Mouse (Mus musculus): Measurements from ENCODE around the gene Eps15.
"Not testable (repeated sequence)": the region's sequence is repeated elsewhere in the genome, so short reads cannot be mapped to it uniquely, and the experiment has no call there.

Eps15 gene

GRCm38 (mm10) chr4:109401176-109401689 lies 121.2 kb downstream of the Eps15 start:
- DNase-seq (ENCODE audit: low spot score) = no peak

DNA sequence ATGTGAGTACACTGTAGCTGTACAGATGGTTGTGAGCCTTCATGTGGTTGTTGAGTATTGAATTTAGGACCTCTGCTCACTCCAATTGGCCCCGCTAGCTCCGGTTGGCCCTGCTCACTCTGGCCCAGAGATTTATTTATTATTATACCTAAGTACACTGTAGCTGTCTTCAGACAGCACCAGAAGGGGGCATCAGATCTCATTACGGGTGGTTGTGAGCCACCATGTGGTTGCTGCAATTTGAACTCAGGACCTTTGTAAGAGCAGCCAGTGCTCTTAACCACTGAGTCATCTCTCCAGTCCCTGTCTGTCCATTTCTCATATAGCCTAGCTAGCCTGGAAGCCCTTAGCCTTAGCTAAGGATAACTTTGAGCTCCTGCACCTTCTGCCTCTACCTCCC lies 124.8 kb downstream of the Eps15 start:
- not testable (repeated sequence) for DNase-seq (ENCODE audit: low spot score)

- DNase-seq (ENCODE audit: low spot score) = no peak
These were observed 125.3 kb downstream of the Eps15 start for GRCm38 (mm10) chr4:109405415-109405814.

DNA sequence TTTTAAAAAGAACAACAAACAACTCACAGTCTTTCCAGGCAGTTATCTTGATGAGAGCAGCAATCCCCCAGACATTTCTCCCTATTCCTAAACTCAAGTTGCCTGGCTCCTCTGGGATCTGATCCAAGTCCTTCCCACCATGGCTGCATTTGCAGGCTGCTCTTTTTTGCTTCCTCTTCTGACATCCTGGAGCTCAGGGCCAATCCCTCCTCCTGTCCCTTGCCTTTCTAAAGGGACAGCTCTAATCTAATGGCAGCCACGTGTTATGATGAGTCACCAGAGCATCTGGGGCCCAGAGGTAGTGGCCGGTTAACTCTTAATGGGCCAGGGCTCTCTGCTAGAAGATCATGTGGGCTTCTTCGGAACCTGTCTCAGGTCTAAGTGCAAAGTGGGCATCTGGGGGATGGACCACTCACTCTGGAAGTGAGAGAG lies 126.0 kb downstream of the Eps15 start:
- DNase-seq (ENCODE audit: low spot score) = peak; percentile 72

- peak; percentile 68 for DNase-seq (ENCODE audit: low spot score)
These were observed 126.6 kb downstream of the Eps15 start, which contains the start of gene Ttc39a for GRCm38 (mm10) chr4:109406486-109407175. TSS of gene Ttc39a (plus strand) at chr4:109406623.

DNA sequence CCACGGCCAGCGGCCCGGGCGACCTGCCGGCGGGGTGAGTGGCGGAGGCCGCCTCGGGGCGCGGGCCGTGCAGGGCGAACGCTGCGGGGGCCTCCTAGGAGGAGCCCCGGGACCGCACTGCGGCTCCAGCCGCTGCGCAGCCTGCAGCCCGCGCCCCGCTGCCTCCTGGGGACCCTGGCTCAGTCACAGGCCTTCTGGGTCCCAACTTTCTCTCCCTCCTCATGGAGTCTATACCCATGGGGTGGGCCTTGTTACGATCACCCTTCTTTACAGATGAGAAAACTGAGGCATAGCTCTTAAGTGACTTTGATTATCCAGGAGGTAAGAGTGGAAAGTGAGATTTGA lies 127.1 kb downstream of the Eps15 start:
- DNase-seq (ENCODE audit: low spot score) = no peak

DNA sequence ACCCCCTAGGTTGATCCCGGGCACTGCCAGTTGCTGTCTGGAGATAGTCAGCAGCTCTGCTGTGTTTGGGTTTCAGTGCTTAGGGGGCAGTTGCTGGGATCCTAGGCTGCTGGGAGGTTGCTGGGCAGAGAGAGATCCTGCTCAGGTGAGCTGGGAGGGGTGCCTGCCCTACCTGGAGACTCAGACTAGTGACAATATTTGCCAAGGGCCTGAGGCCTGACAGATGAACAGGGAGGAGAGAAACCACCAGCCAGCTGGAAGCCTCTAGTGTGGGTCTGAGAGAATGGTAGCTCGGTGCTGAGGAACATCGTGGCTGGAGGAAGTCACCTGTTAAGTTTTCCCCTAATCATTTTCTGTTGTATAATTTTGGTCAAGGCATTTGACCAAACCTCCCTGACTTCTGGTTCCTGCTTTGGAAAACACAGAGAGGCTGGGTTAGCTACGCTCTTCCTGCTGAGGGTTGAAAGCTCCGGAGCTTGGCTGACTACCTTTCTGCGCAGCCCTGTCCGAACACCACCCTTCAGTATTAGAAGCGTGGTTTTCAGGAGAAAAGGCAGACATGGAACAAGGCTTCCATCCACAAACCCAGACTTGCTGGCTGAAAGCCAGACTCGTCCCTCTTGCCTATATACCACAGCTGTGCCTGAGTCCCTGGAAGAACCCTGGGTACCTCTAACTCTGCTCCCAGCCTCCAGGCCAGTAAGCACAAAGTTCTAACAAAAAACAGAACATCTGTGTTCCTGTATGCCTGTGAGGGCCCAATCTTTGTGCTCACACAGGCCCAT lies 127.8 kb downstream of the Eps15 start:
- no peak for DNase-seq (ENCODE audit: low spot score)

DNA sequence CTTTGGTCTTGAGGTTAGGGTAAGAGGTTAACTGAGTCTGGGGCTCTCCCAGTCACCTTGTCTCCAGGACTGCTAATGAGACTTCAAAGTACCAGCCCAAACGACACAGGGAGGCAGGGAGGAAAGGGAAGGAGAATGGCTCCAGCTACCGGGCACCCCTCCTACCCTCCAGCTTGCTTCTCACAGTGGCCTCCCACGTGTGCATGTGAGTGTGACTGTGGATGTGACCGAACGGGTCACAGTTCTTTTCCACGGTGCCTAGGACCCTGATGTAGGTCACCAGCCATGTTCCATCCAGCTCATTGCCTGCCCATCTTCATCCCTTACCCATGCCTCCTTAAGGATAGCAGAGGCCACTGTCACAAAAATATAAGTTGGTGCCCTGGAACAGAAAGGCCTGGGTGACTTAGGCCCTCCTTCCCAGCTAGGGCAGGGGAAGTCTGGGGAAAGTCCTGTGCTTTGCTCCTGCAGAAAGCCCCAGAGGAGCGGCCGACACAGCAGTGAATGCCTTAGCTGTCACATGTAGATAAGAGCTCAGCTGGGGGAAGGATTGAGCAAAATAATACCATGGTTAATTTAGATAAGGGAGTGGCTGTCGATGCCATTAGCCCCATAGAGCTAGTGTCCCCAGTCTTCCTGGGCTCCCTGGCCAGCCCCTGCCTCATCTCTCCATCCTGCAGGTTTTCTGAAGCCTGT lies 130.8 kb downstream of the Eps15 start:
- no peak for DNase-seq (ENCODE audit: low spot score)

DNA sequence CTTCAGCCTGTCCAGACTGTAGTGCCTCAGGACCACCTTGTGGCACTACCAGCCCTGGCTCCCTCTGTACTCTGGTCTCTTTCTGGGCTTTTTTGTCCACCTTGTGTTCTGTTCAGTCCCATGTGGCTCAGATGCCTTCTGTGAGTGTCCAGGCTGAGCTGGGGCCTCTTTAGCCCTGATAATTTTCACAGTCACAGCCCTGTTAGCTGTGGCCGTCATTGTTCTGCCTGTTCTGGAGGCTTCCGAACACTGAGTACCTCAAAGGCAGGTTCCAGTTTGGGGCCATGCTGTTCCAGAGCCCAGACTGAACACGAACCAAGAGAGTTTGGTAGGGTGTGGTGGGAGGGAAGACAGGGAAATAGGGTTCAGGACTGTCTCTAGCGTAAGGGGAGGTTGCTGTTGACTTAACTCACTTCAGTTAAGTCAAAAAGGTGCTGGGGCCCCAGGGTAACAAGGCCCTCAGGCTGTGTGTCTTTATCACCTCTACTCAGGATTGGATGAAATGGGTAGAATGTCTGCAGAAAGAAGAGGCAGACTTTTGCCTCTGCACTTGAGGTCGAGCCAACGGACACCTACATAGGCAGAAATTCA lies 131.4 kb downstream of the Eps15 start:
- no peak for DNase-seq (ENCODE audit: low spot score)

DNA sequence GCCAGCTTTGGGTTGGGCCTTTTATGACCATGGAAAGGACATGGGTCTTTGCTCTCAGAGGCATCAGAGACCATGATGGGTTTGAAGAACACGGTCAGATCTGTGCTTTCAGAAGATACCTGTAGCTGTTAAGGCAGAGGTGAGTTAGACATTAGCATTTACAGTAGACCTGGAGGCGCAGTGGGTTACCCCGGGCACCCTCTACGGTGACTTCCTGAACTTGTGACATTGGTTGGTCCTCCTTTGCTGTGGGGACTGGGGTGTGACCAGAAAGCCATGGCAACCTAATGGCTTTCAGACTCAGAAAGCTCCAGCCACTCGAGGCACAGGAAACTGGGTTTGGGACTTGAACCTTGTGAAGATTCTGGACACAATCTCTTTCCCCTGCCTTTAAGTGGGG lies 132.2 kb downstream of the Eps15 start:
- no peak for DNase-seq (ENCODE audit: low spot score)

DNA sequence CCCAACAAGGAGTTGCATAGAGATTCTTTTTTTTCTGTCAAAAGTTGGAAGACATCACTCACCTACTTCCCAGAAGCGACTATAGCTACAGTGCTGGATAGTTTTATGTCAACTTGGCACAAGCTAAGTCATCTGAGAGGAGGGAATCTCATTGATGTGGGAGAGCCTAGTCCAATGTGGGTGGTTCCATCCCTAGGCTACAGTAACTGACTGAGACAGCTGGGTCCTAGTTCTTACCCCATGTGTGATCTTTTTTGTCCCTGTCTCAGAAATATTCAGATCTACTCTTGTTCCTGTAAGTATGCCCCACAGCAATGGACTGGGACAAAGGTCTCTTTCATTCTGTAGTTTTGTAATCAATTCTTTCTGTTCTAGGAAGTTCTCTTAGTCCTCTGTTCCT lies 137.9 kb downstream of the Eps15 start:
- no peak for DNase-seq (ENCODE audit: low spot score)

DNA sequence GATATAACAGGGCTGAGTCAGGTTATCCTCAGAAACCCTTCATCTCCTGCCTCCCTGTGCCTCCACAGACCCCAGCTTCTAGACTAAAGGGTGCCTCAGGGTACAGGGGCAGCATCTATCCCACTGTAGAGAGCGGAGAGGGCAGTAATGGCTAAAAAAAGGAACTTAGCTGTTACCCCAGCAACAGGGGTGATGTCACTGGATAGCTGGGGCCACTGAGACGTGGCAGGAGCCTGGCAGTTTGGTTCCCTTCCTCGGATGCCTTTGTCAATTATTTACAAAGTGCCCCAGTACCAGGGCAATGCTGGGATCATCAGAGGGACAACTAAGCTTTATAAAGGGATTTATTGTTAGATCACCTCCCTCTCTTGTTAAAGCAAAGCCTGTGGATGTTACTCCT lies 138.9 kb downstream of the Eps15 start:
- no peak for DNase-seq (ENCODE audit: low spot score)

DNA sequence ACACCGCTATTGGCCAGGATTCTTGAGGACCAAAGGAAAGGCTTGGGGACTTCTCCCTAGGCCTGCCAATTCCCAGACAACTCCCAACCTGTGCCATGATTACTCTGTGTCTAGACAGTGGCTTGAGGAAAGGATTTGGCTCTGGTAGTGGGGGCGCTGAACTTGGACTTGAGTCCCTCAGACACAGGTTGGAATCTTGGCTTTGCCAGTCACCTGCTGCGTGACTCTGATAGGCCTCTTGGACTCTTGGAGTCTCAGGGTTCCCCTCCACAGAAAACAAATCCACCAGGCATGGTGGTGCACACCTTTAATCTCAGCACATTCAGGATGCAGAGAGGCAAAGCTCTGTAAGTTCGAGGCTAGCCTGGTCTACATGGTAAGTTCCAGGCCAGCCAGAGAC lies 139.5 kb downstream of the Eps15 start:
- no peak for DNase-seq (ENCODE audit: low spot score)

GRCm38 (mm10) chr4:109420138-109420795 lies 140.2 kb downstream of the Eps15 start:
- no peak for DNase-seq (ENCODE audit: low spot score)

DNA sequence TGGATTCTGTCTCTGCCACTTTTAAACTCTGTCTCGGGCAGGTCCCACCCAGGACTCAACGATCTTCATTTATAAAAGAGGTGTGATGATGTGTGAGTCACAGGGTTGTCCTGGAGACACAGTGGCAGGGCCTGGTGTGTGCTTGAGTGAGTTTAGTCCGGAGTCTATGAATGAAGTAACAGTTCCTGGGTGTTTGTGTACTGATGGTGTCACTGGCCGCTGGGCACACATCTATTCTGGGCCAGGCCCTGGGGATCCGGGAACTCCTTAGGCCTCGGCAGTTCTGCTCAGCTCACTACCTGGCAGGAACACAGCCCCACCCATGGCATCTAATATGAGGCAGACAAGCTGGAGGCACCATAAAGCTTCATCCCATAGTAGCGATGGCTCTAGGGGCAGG lies 141.5 kb downstream of the Eps15 start:
- DNase-seq (ENCODE audit: low spot score) = no peak

DNA sequence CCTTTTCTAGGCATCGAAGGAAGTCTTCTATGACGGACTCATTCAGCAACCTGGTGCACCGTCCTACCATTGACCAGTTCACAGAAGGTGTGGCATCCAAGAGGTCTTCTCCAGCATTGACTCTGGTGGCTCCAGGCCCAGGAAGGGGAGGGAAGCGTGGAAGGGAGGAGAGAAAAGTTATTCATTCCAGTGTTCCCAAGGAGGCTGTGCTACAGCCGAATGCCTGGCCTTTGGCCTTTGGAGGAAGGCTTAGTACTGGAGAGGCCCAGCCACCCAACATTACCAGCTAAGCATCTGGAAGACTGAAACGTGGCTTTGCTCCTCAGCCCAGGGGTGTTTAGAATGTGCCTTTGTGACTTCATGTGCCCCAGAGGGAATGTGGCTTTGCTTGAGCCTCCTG lies 142.4 kb downstream of the Eps15 start:
- DNase-seq (ENCODE audit: low spot score) = no peak

DNA sequence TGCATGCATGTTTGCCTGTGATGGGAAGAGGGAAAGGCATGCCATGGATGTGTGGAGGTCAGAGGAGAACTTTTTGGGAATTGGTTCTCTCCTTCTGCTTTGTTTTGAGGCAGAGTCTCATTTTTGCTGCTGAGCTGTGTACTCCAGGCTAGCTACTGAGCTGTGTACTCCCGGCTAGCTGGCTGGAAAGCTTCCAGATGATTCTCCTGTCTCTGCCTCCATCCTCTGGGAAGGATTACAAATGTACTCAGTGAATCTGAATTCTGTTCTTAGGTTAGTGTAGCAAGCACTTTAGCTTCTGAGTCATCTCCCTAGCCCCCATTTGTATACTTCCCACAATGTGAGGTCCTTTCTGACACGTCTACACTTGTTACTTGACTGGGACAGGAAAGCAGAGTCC lies 143.4 kb downstream of the Eps15 start:
- DNase-seq (ENCODE audit: low spot score) = no peak

- no peak for DNase-seq (ENCODE audit: low spot score)
These were observed 147.0 kb downstream of the Eps15 start for GRCm38 (mm10) chr4:109427058-109427457.

DNA sequence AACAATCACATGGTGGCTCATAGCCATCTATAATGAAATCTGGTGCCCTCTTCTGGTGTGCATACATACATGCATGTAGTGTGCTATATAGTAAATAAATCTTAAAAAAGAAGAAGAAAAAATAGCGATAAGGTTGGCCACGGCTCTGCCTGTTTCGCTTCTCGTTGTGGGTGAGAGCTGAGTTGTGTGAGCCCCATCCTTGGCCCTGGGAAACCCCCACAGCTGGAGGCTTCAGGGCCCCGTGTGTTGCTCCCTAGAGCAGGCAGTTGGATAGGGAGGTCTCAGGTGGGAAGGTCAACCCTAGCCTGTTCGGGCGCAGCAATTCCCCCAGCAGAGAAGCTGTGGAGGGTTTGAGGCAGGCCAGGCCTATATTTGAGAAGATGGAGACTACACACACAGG lies 150.2 kb downstream of the Eps15 start:
- DNase-seq (ENCODE audit: low spot score) = no peak

GRCm38 (mm10) chr4:109430854-109431253 lies 150.8 kb downstream of the Eps15 start:
- peak; percentile 66 for DNase-seq (ENCODE audit: low spot score)

DNA sequence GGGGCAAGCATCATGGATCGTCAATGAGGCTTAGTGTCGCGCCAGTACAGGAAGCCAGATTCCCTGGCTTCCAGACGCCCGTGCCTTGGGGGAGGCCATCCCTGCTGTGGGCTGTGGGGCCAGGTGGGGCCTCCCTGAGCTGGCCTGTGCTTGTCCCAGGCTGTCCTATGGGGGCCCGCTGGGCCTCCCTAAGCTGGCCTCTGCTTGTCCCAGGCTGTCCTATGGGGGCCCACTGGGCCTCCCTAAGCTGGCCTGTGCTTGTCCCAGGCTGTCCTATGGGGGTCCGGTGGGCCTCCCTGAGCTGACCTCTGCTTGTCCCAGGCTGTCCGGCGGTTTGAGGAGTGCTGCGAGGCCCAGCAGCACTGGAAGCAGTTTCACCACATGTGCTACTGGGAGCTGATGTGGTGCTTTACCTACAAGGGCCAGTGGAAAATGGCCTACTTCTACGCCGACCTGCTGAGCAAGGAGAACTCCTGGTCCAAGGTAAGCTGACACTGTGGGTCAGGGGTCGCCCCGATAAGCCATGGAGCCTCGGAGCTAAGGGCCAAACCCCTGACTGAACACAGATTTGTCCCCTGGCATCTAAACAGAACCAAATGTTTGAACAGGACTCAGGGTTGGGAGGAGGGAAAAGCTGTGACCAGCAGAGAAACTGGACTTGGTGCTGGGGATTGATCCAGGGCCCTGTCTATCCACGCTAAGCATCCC lies 152.8 kb downstream of the Eps15 start:
- no peak for DNase-seq (ENCODE audit: low spot score)
